Mouse (Mus musculus): ENCODE measurements around the gene Gstp1.

GRCm38 (mm10) chr19:4072706-4073424 lies 35.1 kb upstream of the Gstp1 start:
- no peak for TF ChIP-seq CTCF (IDR thresholded peaks at IDR 0.05; ENCODE audit: low read depth)
- no peak for TF ChIP-seq EP300 (IDR thresholded peaks at IDR 0.05; ENCODE audit: low read depth)

Data from liver, embryonic 14.5 days (tissue).